Mouse (Mus musculus) neutrophil, adult 83 days (primary cell): ENCODE measurements around the gene Rpl35. TPM values are rescaled to one million over a fixed set of nuclear protein-coding genes. Genes with fewer than 3 reads are reported as not detected.

Source experiments
- total RNA-seq, 2 experiments: library from RNA; stranded (reverse); gene quantifications; one replicate each; pipeline ENCODE4 v1.2.4; 2023

Rpl35 gene
- total RNA-seq = 100 to 1,000 TPM; 298 to 331 TPM

GRCm38 (mm10) chr2:39005574-39006079 is at the start of gene Rpl35:
Rpl35 (minus strand) TSS chr2:39005624.

GRCm38 (mm10) chr2:39004880-39005435 is 466 bp downstream of the Rpl35 start, which contains the start of gene Arpc5l:
Arpc5l (plus strand) TSS chr2:39005348.

GRCm38 (mm10) chr2:38997386-38998374 is 7.7 kb downstream of the Rpl35 start, which contains the start of gene Wdr38:
Wdr38 (plus strand) TSS chr2:38997476.

Other genes starting within 250 kb of the Rpl35 start
- 1 to 10 TPM; 1.2 to 2.4 TPM for gene Nr6a1, start 77.9 kb downstream of the Rpl35 start, total RNA-seq
- gene Olfml2a, start 73.6 kb downstream of the Rpl35 start, total RNA-seq = under 1 TPM; 0.09 to 0.26 TPM
- under 1 TPM in 1 of 2 experiments, not detected in 1; 0.33 TPM for gene Wdr38, start 8.1 kb downstream of the Rpl35 start, total RNA-seq
- gene Arpc5l, start 276 bp downstream of the Rpl35 start, total RNA-seq = 10 to 100 TPM; 29.3 to 31.7 TPM
- 10 to 100 TPM; 16.9 TPM for gene Golga1, start 59.9 kb upstream of the Rpl35 start, total RNA-seq
- 10 to 100 TPM; 11.5 to 13.7 TPM for gene Scai, start 185.1 kb upstream of the Rpl35 start, total RNA-seq
- gene Ppp6c, start 220.8 kb upstream of the Rpl35 start, total RNA-seq = 10 to 100 TPM; 67.1 to 69.9 TPM